Mouse (Mus musculus): ENCODE results near the gene Cdk14.

Cdk14 gene

GRCm38 (mm10) chr5:4786816-4787215 is 633.3 kb downstream of the Cdk14 start:
- DNase-seq (ENCODE audit: low spot score) = no peak

- DNase-seq (ENCODE audit: low spot score) = no peak
Observed at GRCm38 (mm10) chr5:4778274-4778673, 641.8 kb downstream of the Cdk14 start.

- no peak for DNase-seq (ENCODE audit: low spot score)
Observed at GRCm38 (mm10) chr5:4776495-4776894, 643.6 kb downstream of the Cdk14 start.

GRCm38 (mm10) chr5:4773090-4773772 is 646.9 kb downstream of the Cdk14 start:
- no peak for DNase-seq (ENCODE audit: low spot score)

GRCm38 (mm10) chr5:4770609-4771008 is 649.5 kb downstream of the Cdk14 start:
- no peak for DNase-seq (ENCODE audit: low spot score)

GRCm38 (mm10) chr5:4767896-4768295 is 652.2 kb downstream of the Cdk14 start:
- DNase-seq (ENCODE audit: low spot score) = peak; percentile 41

- no peak for DNase-seq (ENCODE audit: low spot score)
Observed at GRCm38 (mm10) chr5:4766719-4767118, 653.4 kb downstream of the Cdk14 start.

GRCm38 (mm10) chr5:4761891-4762290 is 658.2 kb downstream of the Cdk14 start:
- no peak for DNase-seq (ENCODE audit: low spot score)

- no peak for DNase-seq (ENCODE audit: low spot score)
Observed at GRCm38 (mm10) chr5:4758331-4759080, 661.6 kb downstream of the Cdk14 start.

GRCm38 (mm10) chr5:4757902-4758301 is 662.2 kb downstream of the Cdk14 start, which contains the start of gene Fzd1:
Fzd1 (minus strand) TSS chr5:4758035.
- DNase-seq (ENCODE audit: low spot score) = peak; percentile 94

GRCm38 (mm10) chr5:4756871-4757711 is 663.0 kb downstream of the Cdk14 start:
- DNase-seq (ENCODE audit: low spot score) = peak; percentile 68

- peak; percentile 36 for DNase-seq (ENCODE audit: low spot score)
Observed at GRCm38 (mm10) chr5:4756001-4756681, 664.0 kb downstream of the Cdk14 start.

- no peak for DNase-seq (ENCODE audit: low spot score)
Observed at GRCm38 (mm10) chr5:4755326-4755725, 664.8 kb downstream of the Cdk14 start.

- DNase-seq (ENCODE audit: low spot score) = peak; percentile 22
Observed at GRCm38 (mm10) chr5:4754701-4755281, 665.3 kb downstream of the Cdk14 start.

Measured in urinary bladder, postnatal 14 days (tissue).